9 mouse cellular contexts compared by ENCODE assay signal in genomic region chr7:80143331-80144273, GRCm38 (mm10). TPM values are rescaled to one million over a fixed set of nuclear protein-coding genes. Genes with fewer than 3 reads are reported as not detected.
A peak's percentile ranks its signal among the peaks of the same experiment; 100 is the strongest.
DNase-seq lines count a peak whose midpoint lies in the region; ATAC-seq lines count a peak whose summit lies in the region.
"Had no signal": no experiment of that assay in that cellular context is flagged by ENCODE, and none has a peak within 500 bp of the region (broad histone marks: within the 10 kb centered on the region; RNA-seq: fewer than 3 reads in every experiment).

No protein-coding gene starts in this region.

- no peaks in the 10 kb centered on the region for H3K36me3 ChIP-seq in heart, embryonic 15.5 days

- 35% methylated on average over 22 of the region's 22 CpGs for WGBS in heart, embryonic 15.5 days

- H3K27ac ChIP-seq in heart, embryonic 15.5 days = peak overlapping the region; percentile 17; the same call in 1 of the 2 replicates

- no peak overlapping the region for H3K4me2 ChIP-seq in heart, embryonic 15.5 days

- DNase-seq in ovary, postnatal 36 days (ENCODE audit: low spot score) = peak; percentile 42
- DNase-seq in ovary, postnatal 10 days (ENCODE audit: low spot score) = no peak
- DNase-seq in cerebellum, postnatal 14 days = peak; percentile 66 to 68
- peak; percentile 47 to 88 for DNase-seq in left cerebral cortex, adult 8-10 months (ENCODE audit: low spot score in 2 of 2)
- peak; percentile 57 to 66 for DNase-seq in lung, postnatal 4 days
- peak; percentile 68 to 77 for DNase-seq in right cerebral cortex, postnatal 36 days (ENCODE audit: low spot score in 2 of 2)

- H3K4me1 ChIP-seq in heart, embryonic 15.5 days (replicated peaks) = peaks cover 11% of the 10 kb centered on the region

- no peaks in the 10 kb centered on the region for H3K9me3 ChIP-seq in heart, embryonic 15.5 days (replicated peaks)

- H3K27me3 ChIP-seq in heart, embryonic 15.5 days = no peaks in the 10 kb centered on the region

- no peak overlapping the region for H3K9ac ChIP-seq in heart, embryonic 15.5 days

- ATAC-seq in heart, embryonic 15.5 days (replicated peaks; ENCODE audit: insufficient number of reproducible peaks, insufficient read depth, low FRiP score, low read depth) = no peak
- ATAC-seq in erythroblast, adult 5-6 weeks (replicated peaks; ENCODE audit: low FRiP score, poor library complexity, severe bottlenecking) = no peak

- H3K4me3 ChIP-seq in heart, embryonic 15.5 days = no peak overlapping the region
- H3K4me3 ChIP-seq: erythroblast, embryonic 14.5 days had no signal

RNA-seq across cellular contexts. Expression of gene Idh2, which starts 28.4 kb away (rescaled TPM):
- 2,234 and 2,284 TPM in 2 replicates for polyA plus RNA-seq in heart, embryonic 15.5 days (2015; fragmentation: Nextera tagmentation; extraction: Ambion mirVana)
- total RNA-seq in left cerebral cortex, adult 8-10 months (2022) = 10 to 100 TPM; 61.7 to 68.1 (median 64.0) TPM
- total RNA-seq in erythroblast, adult 5-6 weeks (2015; ENCODE audit: low replicate concordance) = 20.3 and 31.3 TPM in 2 replicates
- 17.6 and 24.5 TPM in 2 replicates for total RNA-seq in erythroblast, adult 5-6 weeks (2017; ENCODE audit: low replicate concordance)

RNA-seq across cellular contexts. Expression of gene Sema4b, which starts 43.0 kb away (rescaled TPM):
- 12.4 and 14.0 TPM in 2 replicates for polyA plus RNA-seq in heart, embryonic 15.5 days (2015; fragmentation: Nextera tagmentation; extraction: Ambion mirVana)
- 10 to 100 TPM; 18.6 to 22.7 (median 20.6) TPM for total RNA-seq in left cerebral cortex, adult 8-10 months (2022)
- total RNA-seq in erythroblast, adult 5-6 weeks (2015; ENCODE audit: low replicate concordance) = 19.9 and 22.1 TPM in 2 replicates
- 33.7 and 49.8 TPM in 2 replicates for total RNA-seq in erythroblast, adult 5-6 weeks (2017; ENCODE audit: low replicate concordance)
